Mouse (Mus musculus): Measurements from ENCODE around the gene Tgfb2. TPM values are rescaled to one million over a fixed set of nuclear protein-coding genes. Genes with fewer than 3 reads are reported as not detected.

The Tgfb2 gene
- polyA plus RNA-seq, 2 experiments from 2014 or later, result 0.13 TPM; not detected in 1

DNA sequence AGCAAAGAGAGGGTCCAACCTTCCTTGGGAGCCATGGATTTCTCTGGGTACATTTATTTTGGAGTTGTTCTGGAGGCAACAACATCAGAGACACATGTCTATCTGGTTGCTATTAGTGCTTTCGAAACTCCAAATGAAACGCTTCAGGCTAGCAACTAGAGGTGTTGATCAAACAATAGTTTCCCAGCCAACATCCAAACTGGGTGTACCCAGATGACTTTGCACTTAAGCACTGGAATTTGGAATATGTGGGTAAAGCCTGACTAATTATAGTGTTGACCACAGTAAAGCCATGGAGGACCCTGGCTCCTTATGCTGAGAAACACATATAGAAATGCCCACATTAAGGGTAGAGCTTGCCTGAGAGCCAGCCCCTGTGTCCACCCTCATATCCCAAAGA is 124.7 kb downstream of the Tgfb2 start:
- no peak for ATAC-seq

GRCm38 (mm10) chr1:186577302-186577701 is 128.5 kb downstream of the Tgfb2 start:
- ATAC-seq, result no peak

GRCm38 (mm10) chr1:186575629-186576028 is 130.2 kb downstream of the Tgfb2 start:
- no peak for ATAC-seq

GRCm38 (mm10) chr1:186575074-186575473 is 130.7 kb downstream of the Tgfb2 start:
- ATAC-seq, result no peak

Other genes starting within 250 kb of the Tgfb2 start
- gene Rrp15, start 43.4 kb upstream of the Tgfb2 start, polyA plus RNA-seq (2017; shearing (Covaris generic)), result 10 to 100 TPM; 30.6 to 34.7 TPM